Mouse (Mus musculus) ES-E14 (cell line): ENCODE results near the gene Pibf1.

Experiments used
- CHD2 ChIP-seq: IDR thresholded peaks from 2 replicates; pipeline ENCODE4 v1.6.1; 2014; ENCODE audit warnings: mild to moderate bottlenecking, low read depth, low read length, inconsistent platforms
- HCFC1 ChIP-seq: IDR thresholded peaks from 2 replicates; pipeline ENCODE4 v1.6.1; 2012; ENCODE audit warnings: low read length, inconsistent platforms, borderline replicate concordance; ENCODE audit not compliant: insufficient read depth
- ZC3H11A ChIP-seq: IDR thresholded peaks from 2 replicates; pipeline ENCODE4 v1.6.1; 2012; ENCODE audit warnings: low read depth, mild to moderate bottlenecking, inconsistent platforms, low read length, borderline replicate concordance

GRCm38 (mm10) chr14:99129050-99129449, 29.8 kb downstream of the Pibf1 start:
- TF ChIP-seq CHD2 = no peak
- no peak for TF ChIP-seq HCFC1
- no peak for TF ChIP-seq ZC3H11A
